Mouse (Mus musculus): ENCODE results near the gene Lonp1.
"Not testable (repeated sequence)": the region's sequence is repeated elsewhere in the genome, so short reads cannot be mapped to it uniquely, and the experiment has no call there.

Lonp1 gene

GRCm38 (mm10) chr17:56626754-56627470 is at the start of gene Lonp1:
Lonp1 (minus strand) TSS chr17:56626887.
- DNase-seq, result peak; percentile 98

DNA sequence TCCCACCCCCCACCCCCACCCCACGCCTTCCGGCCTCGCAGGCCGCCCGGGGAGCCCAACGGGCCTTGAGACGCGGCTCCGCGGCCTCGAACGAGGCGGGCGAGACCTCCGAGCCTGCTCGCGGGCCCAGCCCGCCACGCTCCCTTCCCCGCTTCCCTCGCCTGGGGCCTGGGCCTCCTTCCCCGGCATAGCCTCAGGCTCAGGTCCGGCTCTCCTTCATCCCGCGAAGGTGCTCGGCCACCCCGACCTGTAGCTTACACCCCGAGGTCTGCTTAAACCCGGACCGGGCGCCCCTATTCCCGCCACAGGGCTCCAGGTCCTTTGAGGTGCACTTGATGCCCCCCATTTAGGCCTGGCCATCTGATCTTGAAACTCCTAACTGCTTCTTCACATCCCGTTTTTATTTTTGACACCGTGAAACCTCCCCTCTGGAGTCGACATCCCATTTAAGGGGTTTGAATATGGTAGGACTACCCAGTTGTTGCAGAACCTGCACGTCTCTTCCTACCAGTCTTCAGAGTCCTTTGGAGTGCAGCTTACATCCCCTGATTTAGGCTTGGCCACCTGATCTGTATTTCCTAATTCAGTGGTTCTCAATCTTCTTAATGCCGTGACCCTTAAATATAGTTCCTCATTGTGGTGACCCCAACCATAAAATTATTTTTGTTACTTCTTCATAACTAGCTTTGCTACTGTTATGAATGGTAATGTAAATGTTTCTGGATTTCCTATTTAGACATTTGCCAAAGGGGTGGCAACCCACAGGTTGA is 47.1 kb upstream of the Lonp1 start:
- DNase-seq, result peak in 1 of 2 experiments; percentile 11

DNA sequence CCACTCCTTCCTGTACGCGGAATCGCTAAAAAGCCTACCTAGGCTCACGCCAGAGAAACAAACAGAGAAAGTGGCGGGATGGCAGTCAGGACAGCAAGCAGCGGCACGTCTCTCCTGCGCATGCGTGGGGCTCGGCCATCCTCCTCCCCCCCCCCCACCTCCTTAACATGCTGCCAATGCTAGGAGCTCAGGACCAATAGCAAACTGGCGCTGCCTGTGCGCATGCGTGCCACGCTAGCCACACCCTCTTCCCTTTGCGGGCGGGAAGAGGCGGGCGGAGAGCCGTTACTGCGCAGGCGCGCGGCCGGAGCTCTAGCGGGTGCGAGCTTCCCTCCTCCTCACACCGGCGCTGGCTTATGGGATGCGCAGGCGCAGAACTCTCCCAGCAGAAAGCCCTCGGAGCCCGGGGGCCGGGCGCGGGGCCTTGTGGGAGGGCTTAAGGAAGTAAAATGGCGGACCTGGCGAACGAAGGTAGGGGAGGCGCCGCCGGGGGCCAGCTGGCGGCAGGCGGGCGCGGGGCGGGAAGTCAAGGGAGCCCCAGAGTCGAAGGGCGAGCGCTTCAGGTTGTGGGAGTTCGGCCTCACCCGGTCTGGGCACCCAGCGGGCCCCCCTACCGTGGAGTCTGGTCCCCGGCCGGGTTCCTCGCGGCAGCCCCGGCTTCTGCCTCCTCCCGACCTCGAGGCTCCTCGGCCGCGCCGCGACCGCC is 46.4 kb upstream of the Lonp1 start, which contains the start of gene Ranbp3:
Gene Ranbp3, plus strand, starts transcription at position 354 of the 706 bp plus-strand sequence.
- DNase-seq, result peak; percentile 99

DNA sequence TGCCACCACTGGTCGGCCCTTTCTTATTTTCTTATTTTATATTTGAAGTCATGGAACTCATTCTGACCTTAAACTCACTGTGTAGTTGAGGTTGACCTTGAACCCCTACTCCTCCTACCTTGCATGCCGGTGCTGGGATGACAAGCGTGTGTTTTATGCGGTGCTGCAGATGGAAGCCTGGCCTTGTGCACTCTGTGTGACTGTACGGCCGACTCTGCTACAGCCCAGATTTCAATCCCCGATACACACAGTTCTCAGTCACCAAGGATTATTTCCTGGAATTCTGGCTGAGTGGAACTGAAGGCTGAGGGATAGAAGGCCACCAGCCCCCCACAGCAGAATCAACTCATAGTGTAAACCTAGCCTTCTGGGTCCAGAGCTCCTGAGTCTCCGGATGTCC is 43.1 kb upstream of the Lonp1 start:
- DNase-seq, result no peak

- peak; percentile 65 to 74 for DNase-seq
Observed at GRCm38 (mm10) chr17:56668384-56669144, 41.9 kb upstream of the Lonp1 start.

DNA sequence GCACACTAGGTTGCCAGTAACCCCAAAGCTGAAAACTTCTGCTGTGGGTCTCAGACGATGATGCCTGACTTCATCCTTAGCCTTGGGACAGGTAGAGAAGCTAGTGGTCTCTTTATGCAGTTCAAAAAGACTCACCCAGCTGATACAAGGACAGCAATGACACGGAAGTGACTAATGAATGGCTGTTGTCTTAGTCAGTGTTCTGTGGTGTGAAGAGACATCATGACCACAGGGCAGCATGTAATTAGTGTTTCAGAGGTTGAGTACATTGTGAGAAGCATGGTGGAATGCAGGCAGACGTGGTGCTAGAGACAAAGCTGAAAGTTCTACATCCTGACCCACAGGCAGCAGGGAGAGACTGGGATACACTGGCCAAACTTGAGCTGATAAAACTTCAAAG is 40.9 kb upstream of the Lonp1 start:
- DNase-seq, result no peak

DNA sequence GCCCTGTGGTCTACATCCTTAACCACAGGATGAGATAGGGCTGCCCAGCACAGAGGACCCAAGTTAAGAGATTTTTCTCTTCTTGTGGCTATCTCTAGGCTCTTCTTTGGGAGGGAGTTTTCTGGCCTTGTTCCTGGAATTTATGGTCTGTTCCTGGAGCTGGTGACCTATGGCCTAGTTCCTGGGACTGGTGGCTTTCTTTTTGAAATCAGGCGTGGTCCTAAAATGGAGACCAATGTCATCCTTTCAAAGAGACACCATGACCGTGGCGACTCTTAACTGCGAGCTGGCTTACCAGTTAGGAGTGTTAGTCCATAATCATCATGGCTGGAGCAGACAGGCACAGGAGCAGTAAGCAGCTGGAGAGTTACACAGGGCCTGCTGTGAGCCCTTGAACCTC is 39.7 kb upstream of the Lonp1 start:
- no peak for DNase-seq

DNA sequence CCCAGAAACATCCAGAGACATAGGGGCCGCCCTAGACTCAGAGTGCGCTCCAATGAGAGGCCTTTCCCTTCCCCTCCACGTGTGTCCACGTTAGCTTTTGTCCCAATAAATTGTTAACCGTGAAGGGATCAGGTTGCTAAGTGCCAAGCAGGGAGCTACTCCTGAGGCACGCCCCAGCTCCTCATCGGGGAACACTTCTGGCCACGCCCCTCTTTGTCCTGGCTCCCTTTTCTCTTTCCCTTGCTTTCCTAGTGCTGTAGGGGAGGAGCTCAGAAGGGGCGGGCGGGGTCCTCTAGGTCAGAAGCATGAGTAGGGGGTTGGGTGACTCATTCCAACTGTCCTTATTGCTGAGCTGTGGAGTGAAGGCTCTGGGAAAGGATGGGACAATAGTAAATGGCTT is 37.6 kb upstream of the Lonp1 start:
- DNase-seq, result no peak

GRCm38 (mm10) chr17:56663659-56664058 is 37.0 kb upstream of the Lonp1 start:
- DNase-seq, result no peak

DNA sequence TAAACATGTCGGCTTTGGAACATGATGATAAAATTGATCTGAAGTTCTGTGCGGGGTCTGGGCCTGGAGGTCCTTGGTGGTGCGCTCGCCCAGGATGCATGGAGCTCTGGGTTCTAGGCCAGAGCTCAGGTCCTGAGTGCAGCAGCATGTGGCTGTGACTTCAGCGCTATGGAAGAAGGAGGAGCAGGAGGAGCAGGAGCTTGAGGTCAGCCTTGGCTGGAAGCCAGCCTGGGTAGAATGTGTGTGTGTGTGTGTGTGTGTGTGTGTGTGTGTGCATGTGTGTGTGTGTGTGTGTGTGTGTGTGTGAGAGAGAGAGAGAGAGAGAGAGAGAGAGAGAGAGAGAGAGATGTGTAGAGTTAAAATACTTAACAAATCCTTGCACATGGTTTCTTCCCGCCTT is 29.5 kb upstream of the Lonp1 start:
- DNase-seq, result no peak

- DNase-seq, result no peak
Observed at GRCm38 (mm10) chr17:56655311-56655710, 28.6 kb upstream of the Lonp1 start.

DNA sequence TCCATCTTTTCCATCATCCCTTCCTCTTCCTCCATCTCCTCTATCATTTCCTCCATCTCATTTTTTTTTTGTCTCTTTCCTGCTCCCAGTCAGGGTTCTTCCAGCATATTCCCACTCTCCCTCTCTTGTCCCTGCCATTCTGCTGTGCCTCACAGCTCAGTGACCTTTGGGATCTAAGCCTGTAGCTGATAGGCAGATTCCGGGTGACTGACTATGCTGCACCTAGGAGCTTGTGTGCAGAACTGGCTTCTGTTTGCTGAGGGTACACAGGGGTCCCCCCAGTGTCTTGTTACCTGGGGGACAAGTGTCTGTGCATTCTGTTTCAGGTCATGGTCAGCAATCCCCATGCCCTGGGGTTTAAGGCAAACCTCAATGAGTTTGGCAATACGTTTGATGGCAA is 28.1 kb upstream of the Lonp1 start:
- no peak for DNase-seq

DNA sequence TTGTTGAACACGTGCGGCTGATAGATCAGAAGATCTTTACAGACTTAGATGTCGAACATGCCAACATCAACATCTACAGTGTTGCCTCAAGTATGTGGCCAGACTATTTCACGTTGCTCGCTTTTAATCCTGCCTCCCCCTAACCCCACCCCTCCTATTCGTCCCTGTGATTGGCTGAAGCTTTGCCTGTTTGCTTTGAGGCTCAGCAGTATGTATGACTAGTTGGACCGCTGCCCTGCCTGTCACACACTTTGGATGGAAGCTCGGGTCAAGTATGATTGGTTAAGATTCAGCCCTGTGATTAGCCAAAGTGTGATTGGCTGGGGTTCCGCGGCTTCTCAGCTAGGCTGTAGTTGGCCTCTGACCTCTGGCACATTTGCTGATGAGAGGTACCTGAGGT is 25.1 kb upstream of the Lonp1 start:
- DNase-seq, result peak; percentile 21 to 64

DNA sequence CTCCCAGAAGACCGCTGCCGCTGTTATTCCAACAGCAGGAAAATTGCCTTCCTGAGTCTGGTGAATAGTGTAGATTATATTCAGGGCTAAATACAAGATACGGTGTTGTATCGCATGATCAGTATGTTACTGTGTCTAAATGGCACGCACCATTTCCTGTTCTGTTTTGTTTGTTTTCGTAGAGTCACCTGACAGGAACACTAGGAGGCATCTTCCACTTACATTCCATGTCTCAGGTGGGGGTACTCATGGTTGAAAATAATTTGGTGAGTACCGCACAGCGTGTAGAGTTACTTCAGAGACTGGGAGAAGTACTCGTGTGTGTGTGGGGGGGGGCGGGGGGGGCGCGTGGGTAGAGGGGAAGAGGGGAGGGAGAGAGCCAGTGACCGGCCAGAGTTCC is 20.9 kb upstream of the Lonp1 start:
- no peak for DNase-seq

DNA sequence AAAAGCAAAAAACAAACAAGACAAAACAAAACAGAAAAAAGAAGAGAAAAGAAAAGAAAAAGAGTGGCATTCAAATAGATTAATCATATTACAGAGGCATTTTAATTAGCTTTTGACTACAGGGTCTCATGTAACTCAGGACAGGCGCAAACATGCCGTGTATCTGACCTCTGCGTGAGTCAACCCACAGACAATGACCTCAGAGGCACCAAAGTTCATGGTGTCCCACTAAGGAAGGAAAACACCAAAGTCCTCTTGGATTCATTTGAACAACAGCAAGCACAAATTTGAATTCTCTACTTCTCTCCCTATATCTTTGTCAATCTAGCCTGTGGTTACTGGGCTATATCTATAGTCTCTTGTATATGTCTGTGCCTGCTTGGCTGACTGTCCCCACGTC is 16.6 kb upstream of the Lonp1 start:
- DNase-seq, result no peak

GRCm38 (mm10) chr17:56634023-56634422 is 7.3 kb upstream of the Lonp1 start:
- no peak for DNase-seq

DNA sequence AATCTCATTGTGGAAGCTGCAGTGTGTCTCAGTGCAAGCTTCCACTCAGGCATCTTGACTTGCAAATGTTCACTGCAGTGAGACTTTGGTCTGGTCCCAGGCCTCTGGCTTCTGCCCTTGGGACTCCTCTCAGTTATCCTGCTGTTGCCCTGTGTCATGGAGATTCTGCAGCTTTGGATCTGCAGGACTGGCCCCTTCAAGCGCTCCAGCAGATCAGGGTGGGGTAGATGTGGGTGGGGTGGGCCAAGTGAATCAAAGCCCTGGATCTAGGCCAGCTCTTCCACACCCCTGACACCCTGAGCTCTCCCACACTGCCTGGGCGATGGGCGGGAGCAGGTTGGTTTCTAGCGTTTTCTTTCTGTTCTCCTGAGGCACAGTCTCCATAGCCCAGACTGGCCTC is 5.1 kb upstream of the Lonp1 start:
- DNase-seq, result no peak

- DNase-seq, result not testable (repeated sequence)
Observed at GRCm38 (mm10) chr17:56629800-56630781, 3.4 kb upstream of the Lonp1 start.

- DNase-seq, result peak; percentile 64 to 74
Observed at GRCm38 (mm10) chr17:56627530-56628277, 1.0 kb upstream of the Lonp1 start, which contains the start of gene Catsperd. Catsperd (plus strand) TSS chr17:56628143.

- no peak for DNase-seq
Observed at GRCm38 (mm10) chr17:56626260-56626659, 427 bp downstream of the Lonp1 start.

GRCm38 (mm10) chr17:56625495-56625894 is 1.2 kb downstream of the Lonp1 start:
- no peak for DNase-seq

Measured in kidney, adult 8-10 months (tissue).